Mouse (Mus musculus) frontal cortex, adult 2 months (tissue): ENCODE measurements around the gene Becn1. TPM values are rescaled to one million over a fixed set of nuclear protein-coding genes. Genes with fewer than 3 reads are reported as not detected.

Experiments
- DNase-seq, 2 experiments: peaks; one replicate each; pipeline ENCODE4 v3.0.0; 2022; ENCODE audit warnings: low spot score in 1 of 2; ENCODE audit errors: extremely low spot score in 1 of 2
- polyA plus RNA-seq: library from polyadenylated mRNA; depleted of rRNA; stranded (reverse); fragments of >200 nt; gene quantifications from 2 replicates; pipeline ENCODE4 v1.2.3, GENCODE M21; 2012; rRNA removed

The Becn1 gene
- polyA plus RNA-seq, 1 experiment, result 195 TPM

DNA sequence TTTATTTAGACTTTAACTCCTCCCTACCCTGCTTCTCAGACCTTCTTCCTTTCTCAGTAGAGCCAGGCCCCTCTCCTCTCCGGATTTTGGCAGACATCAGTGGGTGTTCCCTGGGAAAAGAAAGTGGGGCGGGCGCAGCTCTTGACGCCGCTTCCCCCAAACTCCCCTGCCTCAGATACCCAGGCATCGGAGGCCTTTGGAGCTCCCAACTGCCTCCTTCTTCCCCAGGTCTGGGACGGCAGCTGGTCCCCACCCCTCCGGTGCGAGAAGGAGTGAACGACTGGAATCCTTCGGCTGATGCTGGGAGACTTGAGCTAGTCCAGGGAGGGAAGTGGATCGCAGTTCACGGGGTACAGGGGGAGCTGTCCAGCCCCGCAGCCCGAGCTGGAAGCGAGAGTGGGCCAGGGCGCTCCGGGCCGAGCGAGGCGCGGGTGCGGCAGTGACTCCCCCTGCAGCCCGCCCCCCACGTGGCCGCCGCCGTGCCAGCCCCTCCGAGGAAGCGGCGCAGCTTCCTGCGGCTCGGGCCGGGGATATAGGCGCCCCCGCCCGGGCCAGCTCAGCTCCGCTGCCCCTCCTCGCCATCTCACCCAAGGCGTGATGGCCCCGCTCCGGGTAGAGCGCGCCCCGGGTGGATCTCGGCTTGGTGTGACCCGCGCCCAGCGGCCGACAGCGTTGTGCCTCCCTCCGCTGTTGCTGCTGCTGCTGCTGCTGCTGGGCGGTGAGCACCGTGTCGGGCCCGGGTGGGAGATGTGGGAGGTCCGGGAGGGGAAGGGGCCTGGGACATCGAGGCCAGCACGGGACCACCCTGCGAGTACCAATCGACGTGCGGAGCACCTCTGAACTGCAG is 56.0 kb downstream of the Becn1 start, which contains the start of gene Ramp2:
Gene Ramp2 (plus strand): TSS at position 174 of the 847 bp plus-strand sequence.
- DNase-seq, result peak in 1 of 2 experiments; percentile 28

DNA sequence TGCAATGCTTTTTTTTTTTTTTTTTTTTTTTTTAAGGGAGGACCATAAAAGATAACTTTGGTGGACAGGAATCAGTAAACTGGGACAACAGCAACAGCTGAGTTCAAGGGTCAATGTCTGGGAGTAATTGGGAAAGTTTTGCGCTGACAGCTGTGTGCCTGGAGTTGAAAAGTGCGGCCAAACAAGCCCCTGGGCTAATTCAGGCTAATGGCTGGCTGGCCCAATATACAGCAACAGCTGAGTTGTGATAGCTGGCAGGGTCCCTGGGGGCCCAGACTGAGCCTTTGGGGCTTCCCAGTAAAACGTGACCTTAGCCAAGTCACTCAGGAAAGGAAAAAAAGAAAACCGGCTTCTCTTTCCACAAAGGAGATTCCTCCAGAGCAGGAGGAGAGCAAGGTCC is 57.0 kb downstream of the Becn1 start:
- no peak for DNase-seq

DNA sequence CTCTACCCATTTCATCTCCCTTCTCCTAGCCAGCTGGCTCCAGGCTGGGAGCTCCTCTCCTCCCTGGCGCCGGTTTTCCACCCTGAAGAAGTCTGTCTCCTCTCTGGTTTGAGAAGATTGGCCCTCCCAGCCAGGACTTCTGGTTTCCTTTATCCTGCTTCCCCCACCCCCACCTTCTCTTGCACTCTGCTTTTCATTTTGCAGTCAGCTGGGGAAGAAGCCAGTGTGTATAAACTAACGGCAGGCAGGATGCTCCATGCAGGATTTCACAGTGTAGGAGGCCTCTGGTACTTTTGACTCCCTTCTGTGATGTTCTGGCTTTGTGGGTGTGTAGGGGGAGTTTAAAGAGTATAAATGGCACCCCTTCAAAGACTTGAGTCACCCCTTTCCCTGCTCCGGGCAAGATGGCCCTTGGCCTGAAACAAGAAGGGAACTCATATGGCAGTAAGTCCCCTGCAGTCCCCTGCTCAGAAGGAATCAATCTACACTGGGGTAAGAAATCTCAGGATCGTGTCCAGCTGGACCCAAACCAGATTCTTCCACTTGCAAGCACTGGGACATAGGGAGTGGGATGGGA is 63.9 kb downstream of the Becn1 start:
- DNase-seq, result peak in 1 of 2 experiments; percentile 59

DNA sequence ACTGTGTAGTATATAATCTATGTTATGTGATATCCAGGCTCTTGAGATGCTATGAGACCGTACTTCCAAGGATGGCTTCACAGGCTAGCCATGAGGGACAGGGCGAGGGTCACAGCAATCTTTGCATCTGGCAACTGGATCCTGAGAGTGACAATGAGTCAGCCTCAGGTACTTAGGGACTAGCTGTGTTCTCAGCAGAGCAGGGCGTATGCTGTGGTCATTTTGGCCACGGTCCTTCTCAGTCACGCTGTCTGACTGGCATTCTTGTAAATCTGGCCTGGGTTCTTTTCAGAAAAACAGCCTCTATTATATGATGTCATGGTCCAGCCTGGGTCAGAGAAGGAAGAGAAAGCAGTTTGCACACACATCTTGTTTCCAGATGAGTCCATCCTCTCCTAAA is 65.3 kb downstream of the Becn1 start:
- no peak for DNase-seq

Other genes starting within 250 kb of the Becn1 start
- gene Naglu, start 232.3 kb downstream of the Becn1 start, polyA plus RNA-seq, result 11.8 and 13.0 TPM in 2 replicates
- 0.46 and 0.55 TPM in 2 replicates for gene Hsd17b1, start 223.9 kb downstream of the Becn1 start, polyA plus RNA-seq
- 30.8 and 34.1 TPM in 2 replicates for gene Coasy, start 219.7 kb downstream of the Becn1 start, polyA plus RNA-seq
- gene Mlx, start 215.0 kb downstream of the Becn1 start, polyA plus RNA-seq, result 52.0 and 56.0 TPM in 2 replicates
- 5.6 and 7.8 TPM in 2 replicates for gene Psmc3ip, start 206.8 kb downstream of the Becn1 start, polyA plus RNA-seq
- 66.2 and 66.5 TPM in 2 replicates for gene Retreg3, start 182.4 kb downstream of the Becn1 start, polyA plus RNA-seq
- 21.5 and 24.7 TPM in 2 replicates for gene Tubg1, start 182.3 kb downstream of the Becn1 start, polyA plus RNA-seq
- gene Tubg2, start 146.4 kb downstream of the Becn1 start, polyA plus RNA-seq, result 56.4 and 58.0 TPM in 2 replicates
- gene Cntnap1, start 131.8 kb downstream of the Becn1 start, polyA plus RNA-seq, result 65.8 TPM in 2 replicates
- gene Plekhh3, start 130.9 kb downstream of the Becn1 start, polyA plus RNA-seq, result 15.8 and 17.9 TPM in 2 replicates
- 0.36 and 0.42 TPM in 2 replicates for gene Ccr10, start 126.8 kb downstream of the Becn1 start, polyA plus RNA-seq
- 44.8 and 50.3 TPM in 2 replicates for gene Ezh1, start 75.8 kb downstream of the Becn1 start, polyA plus RNA-seq
- 65.6 and 82.1 TPM in 2 replicates for gene Ramp2, start 56.3 kb downstream of the Becn1 start, polyA plus RNA-seq
- 63.8 TPM in 2 replicates for gene Vps25, start 48.6 kb downstream of the Becn1 start, polyA plus RNA-seq
- 10.8 and 12.5 TPM in 2 replicates for gene Wnk4, start 41.7 kb downstream of the Becn1 start, polyA plus RNA-seq
- gene Cntd1, start 23.3 kb downstream of the Becn1 start, polyA plus RNA-seq, result 0.71 and 0.84 TPM in 2 replicates
- gene Coa3, start 23.2 kb downstream of the Becn1 start, polyA plus RNA-seq, result 147 and 151 TPM in 2 replicates
- 101 and 108 TPM in 2 replicates for gene Psme3, start 13.9 kb upstream of the Becn1 start, polyA plus RNA-seq
- 4.5 and 5.1 TPM in 2 replicates for gene Aoc2, start 22.8 kb upstream of the Becn1 start, polyA plus RNA-seq
- gene Aoc3, start 28.3 kb upstream of the Becn1 start, polyA plus RNA-seq, result 0.71 and 0.88 TPM in 2 replicates
- not detected in 2 replicates for gene G6pc, start 65.3 kb upstream of the Becn1 start, polyA plus RNA-seq
- gene Aarsd1, start 115.3 kb upstream of the Becn1 start, polyA plus RNA-seq, result 49.2 and 53.5 TPM in 2 replicates
- gene Gm27029, start 122.5 kb upstream of the Becn1 start, polyA plus RNA-seq, result 3.6 and 4.1 TPM in 2 replicates
- 33.4 and 33.7 TPM in 2 replicates for gene Rundc1, start 122.8 kb upstream of the Becn1 start, polyA plus RNA-seq
- 4.1 and 6.6 TPM in 2 replicates for gene Ptges3l, start 123.0 kb upstream of the Becn1 start, polyA plus RNA-seq
- 480 and 588 TPM in 2 replicates for gene Rpl27, start 140.0 kb upstream of the Becn1 start, polyA plus RNA-seq
- gene Ifi35, start 146.1 kb upstream of the Becn1 start, polyA plus RNA-seq, result 9.0 and 9.1 TPM in 2 replicates
- 155 and 173 TPM in 2 replicates for gene Rnd2, start 162.7 kb upstream of the Becn1 start, polyA plus RNA-seq
- 41.3 and 41.4 TPM in 2 replicates for gene Vat1, start 163.9 kb upstream of the Becn1 start, polyA plus RNA-seq
- 0.99 and 1.0 TPM in 2 replicates for gene Brca1, start 249.7 kb upstream of the Becn1 start, polyA plus RNA-seq
- 114 and 124 TPM in 2 replicates for gene Nbr1, start 249.9 kb upstream of the Becn1 start, polyA plus RNA-seq